Mouse (Mus musculus) cortical plate, adult 2 months (tissue): ENCODE measurements around the gene Tbata. TPM values are rescaled to one million over a fixed set of nuclear protein-coding genes. Genes with fewer than 3 reads are reported as not detected.

Source experiments
- H3K27ac ChIP-seq: fragments of 200-500 bp; 2 replicates; pipeline ENCODE4 v1.5.1; 2012; ENCODE audit warnings: low read length, control low read depth, inconsistent platforms; ENCODE audit not compliant: insufficient read depth
- H3K4me1 ChIP-seq: fragments of 200-500 bp; 2 replicates; pipeline ENCODE4 v1.6.1; 2011; ENCODE audit warnings: low read length; ENCODE audit not compliant: control insufficient read depth, insufficient read depth
- H3K4me3 ChIP-seq: fragments of 200-500 bp; 2 replicates; pipeline ENCODE4 v1.5.1; 2011; ENCODE audit warnings: mild to moderate bottlenecking, low read length, control low read depth; ENCODE audit not compliant: insufficient read depth
- CTCF ChIP-seq: fragments of 200-500 bp; IDR thresholded peaks from 2 replicates; pipeline ENCODE4 v1.5.1; 2011; ENCODE audit warnings: mild to moderate bottlenecking, control low read depth, low read length; ENCODE audit not compliant: insufficient read depth; ENCODE audit errors: extremely low read depth
- POLR2A ChIP-seq: fragments of 200-500 bp; IDR thresholded peaks from 2 replicates; pipeline ENCODE4 v1.6.1; 2011; ENCODE audit warnings: mild to moderate bottlenecking, low read length, control low read depth; ENCODE audit not compliant: insufficient read depth; ENCODE audit errors: extremely low read depth
- polyA plus RNA-seq: library from polyadenylated mRNA; depleted of rRNA; stranded (reverse); fragments of >200 nt; gene quantifications from 2 replicates; pipeline ENCODE4 v1.2.3, GENCODE M21; 2012

Gene Tbata
- polyA plus RNA-seq, 1 experiment: 5.1 TPM

GRCm38 (mm10) chr10:61201596-61202318 is 30.0 kb downstream of the Tbata start:
- TF ChIP-seq POLR2A (no peak), CTCF (no peak)
- Histone ChIP-seq H3K4me1 (no peaks in the 10 kb centered on the region), H3K4me3 (no peak overlapping the region), H3K27ac (no peak overlapping the region)

- Histone ChIP-seq H3K4me1 (no peaks in the 10 kb centered on the region), H3K27ac (no peak overlapping the region), H3K4me3 (no peak overlapping the region)
- TF ChIP-seq CTCF (no peak), POLR2A (no peak)
Observed at GRCm38 (mm10) chr10:61203930-61204329, 32.2 kb downstream of the Tbata start.

GRCm38 (mm10) chr10:61208114-61208684 is 36.4 kb downstream of the Tbata start:
- H3K27ac ChIP-seq: no peak overlapping the region
- H3K4me1 ChIP-seq: no peaks in the 10 kb centered on the region; the same call in 1 of the 2 replicates
- H3K4me3 ChIP-seq: no peak overlapping the region
- TF ChIP-seq POLR2A: no peak
- no peak for TF ChIP-seq CTCF

GRCm38 (mm10) chr10:61211105-61211504 is 39.4 kb downstream of the Tbata start:
- no peaks in the 10 kb centered on the region; the same call in 1 of the 2 replicates for H3K4me1 ChIP-seq
- no peak overlapping the region for H3K4me3 ChIP-seq
- TF ChIP-seq POLR2A (no peak), CTCF (no peak)
- H3K27ac ChIP-seq: no peak overlapping the region

- TF ChIP-seq POLR2A: no peak
- peak; percentile 61 for TF ChIP-seq CTCF
- no peaks in the 10 kb centered on the region; the same call in 1 of the 2 replicates for H3K4me1 ChIP-seq
- H3K4me3 ChIP-seq: no peak overlapping the region
- no peak overlapping the region for H3K27ac ChIP-seq
Observed at GRCm38 (mm10) chr10:61211743-61212142, 40.0 kb downstream of the Tbata start.

GRCm38 (mm10) chr10:61212817-61213216 is 41.1 kb downstream of the Tbata start:
- TF ChIP-seq POLR2A: no peak
- no peak for TF ChIP-seq CTCF
- Histone ChIP-seq H3K4me1 (no peaks in the 10 kb centered on the region; the same call in 1 of the 2 replicates), H3K27ac (no peak overlapping the region), H3K4me3 (no peak overlapping the region)

GRCm38 (mm10) chr10:61215658-61216057 is 43.9 kb downstream of the Tbata start:
- TF ChIP-seq CTCF: no peak
- TF ChIP-seq POLR2A: no peak
- no peak overlapping the region for H3K4me3 ChIP-seq
- no peaks in the 10 kb centered on the region; the same call in 1 of the 2 replicates for H3K4me1 ChIP-seq
- H3K27ac ChIP-seq: no peak overlapping the region

- no peak overlapping the region for H3K4me3 ChIP-seq
- no peaks in the 10 kb centered on the region; the same call in 1 of the 2 replicates for H3K4me1 ChIP-seq
- H3K27ac ChIP-seq: no peak overlapping the region
- TF ChIP-seq CTCF (no peak), POLR2A (no peak)
Observed at GRCm38 (mm10) chr10:61216163-61216562, 44.4 kb downstream of the Tbata start.

GRCm38 (mm10) chr10:61219318-61219717 is 47.6 kb downstream of the Tbata start:
- TF ChIP-seq CTCF: no peak
- no peak for TF ChIP-seq POLR2A
- Histone ChIP-seq H3K4me3 (no peak overlapping the region), H3K27ac (no peak overlapping the region), H3K4me1 (no peaks in the 10 kb centered on the region)

GRCm38 (mm10) chr10:61225694-61226093 is 53.9 kb downstream of the Tbata start:
- Histone ChIP-seq H3K27ac (no peak overlapping the region), H3K4me1 (no peaks in the 10 kb centered on the region), H3K4me3 (no peak overlapping the region)
- no peak for TF ChIP-seq CTCF
- TF ChIP-seq POLR2A: no peak
